Mouse (Mus musculus): ENCODE measurements around the gene Zfp936. TPM values are rescaled to one million over a fixed set of nuclear protein-coding genes. Genes with fewer than 3 reads are reported as not detected.

Zfp936 gene
- not detected in 2 replicates for polyA plus RNA-seq (2012; rRNA removed; ENCODE audit: low replicate concordance)

GRCm38 (mm10) chr7:43113929-43114328 lies at the start of gene Zfp936:
TSS of gene Zfp936 (plus strand) at chr7:43114229.

Other genes with a start within 250 kb of the Zfp936 start
- not detected in 2 replicates for gene Gm2381, start 247.0 kb upstream of the Zfp936 start, polyA plus RNA-seq (2012; rRNA removed; ENCODE audit: low replicate concordance)
- gene Vmn2r63, start 180.4 kb upstream of the Zfp936 start, polyA plus RNA-seq (2012; rRNA removed; ENCODE audit: low replicate concordance): not detected in 2 replicates
- not detected in 2 replicates for gene Gm9268, start 95.5 kb upstream of the Zfp936 start, polyA plus RNA-seq (2012; rRNA removed; ENCODE audit: low replicate concordance)
- 0.32 and 0.33 TPM in 2 replicates for gene Zfp715, start 199.1 kb downstream of the Zfp936 start, polyA plus RNA-seq (2012; rRNA removed; ENCODE audit: low replicate concordance)
- gene Siglecf, start 237.1 kb downstream of the Zfp936 start, polyA plus RNA-seq (2012; rRNA removed; ENCODE audit: low replicate concordance): 2.5 and 2.7 TPM in 2 replicates